Mouse (Mus musculus) spleen, adult 2 months (tissue): Measurements from ENCODE around the gene Ovol1. TPM values are rescaled to one million over a fixed set of nuclear protein-coding genes. Genes with fewer than 3 reads are reported as not detected.

Source experiments
- DNase-seq, 2 experiments: peaks; one replicate each; pipeline versions ENCODE4 v3.0.0 to v3.0.0-alpha.2; 2012 to 2021; ENCODE audit warnings: low spot score in 2 of 2, low read depth in 1 of 2
- H3K27ac ChIP-seq: fragments of 200-500 bp; 2 replicates; pipeline ENCODE4 v1.5.1; 2012; ENCODE audit warnings: low read length, inconsistent platforms; ENCODE audit not compliant: insufficient read depth
- H3K27me3 ChIP-seq: fragments of 200-500 bp; 2 replicates; pipeline ENCODE4 v1.6.1; 2012; ENCODE audit warnings: mild to moderate bottlenecking, moderate library complexity, low read length, inconsistent platforms; ENCODE audit not compliant: control insufficient read depth, insufficient read depth
- H3K36me3 ChIP-seq: fragments of 200-500 bp; 2 replicates; pipeline ENCODE4 v1.6.1; 2012; ENCODE audit warnings: mild to moderate bottlenecking, low read length, inconsistent platforms; ENCODE audit not compliant: control insufficient read depth, insufficient read depth
- H3K4me1 ChIP-seq: fragments of 200-500 bp; 2 replicates; pipeline ENCODE4 v1.6.1; 2011; ENCODE audit warnings: inconsistent platforms; ENCODE audit not compliant: control insufficient read depth, insufficient read depth, insufficient read length
- H3K4me3 ChIP-seq: fragments of 200-500 bp; 2 replicates; pipeline ENCODE4 v1.5.1; 2011; ENCODE audit warnings: mild to moderate bottlenecking, inconsistent platforms; ENCODE audit not compliant: insufficient read depth, insufficient read length; ENCODE audit errors: extremely low read depth
- CTCF ChIP-seq: fragments of 200-500 bp; IDR thresholded peaks from 2 replicates; pipeline ENCODE4 v1.5.1; 2011; ENCODE audit warnings: mild to moderate bottlenecking, inconsistent platforms; ENCODE audit not compliant: insufficient read depth, insufficient read length, insufficient replicate concordance; ENCODE audit errors: extremely low read depth
- POLR2A ChIP-seq: fragments of 200-500 bp; IDR thresholded peaks from 2 replicates; pipeline ENCODE4 v1.6.1; 2011; ENCODE audit warnings: low read depth, low read length, inconsistent platforms
- WGBS: fragments of 180-500 bp; shearing (Covaris S2); methylation state at CpG from one replicate; pipeline ENCODE4 v1.1.7; 2018; 5-methylcytosine and 5-hydroxymethylcytosine counted together
- polyA plus RNA-seq: library from polyadenylated mRNA; depleted of rRNA; stranded (reverse); fragments of >200 nt; gene quantifications from 2 replicates; pipeline ENCODE4 v1.2.3, GENCODE M21; 2012; rRNA removed

The Ovol1 gene
- polyA plus RNA-seq, 1 experiment = 0.05 TPM

GRCm38 (mm10) chr19:5512091-5513004 is 48.1 kb downstream of the Ovol1 start:
- H3K27ac ChIP-seq = peak overlapping the region; percentile 65
- WGBS = 5% methylated on average over 12 of the region's 12 CpGs
- no peaks in the 10 kb centered on the region for H3K36me3 ChIP-seq
- no peaks in the 10 kb centered on the region for H3K27me3 ChIP-seq
- peak overlapping the region; percentile 34 for H3K4me3 ChIP-seq
- TF ChIP-seq CTCF (no peak), POLR2A (no peak)
- peak; percentile 39 to 51 for DNase-seq
- H3K4me1 ChIP-seq = peaks cover 7% of the 10 kb centered on the region; the same call in 1 of the 2 replicates

- WGBS = 15% methylated on average over 15 of the region's 15 CpGs
- H3K4me3 ChIP-seq = peak overlapping the region; percentile 65
- DNase-seq = no peak
- H3K27ac ChIP-seq = peak overlapping the region; percentile 50
- no peak for TF ChIP-seq CTCF
- TF ChIP-seq POLR2A = no peak
- H3K36me3 ChIP-seq = no peaks in the 10 kb centered on the region
- H3K27me3 ChIP-seq = no peaks in the 10 kb centered on the region
- peaks cover 7% of the 10 kb centered on the region; the same call in 1 of the 2 replicates for H3K4me1 ChIP-seq
Observed at GRCm38 (mm10) chr19:5511074-5511632, 49.3 kb downstream of the Ovol1 start.

GRCm38 (mm10) chr19:5510031-5511026 is 50.1 kb downstream of the Ovol1 start, which contains the start of gene Snx32:
Gene Snx32, minus strand, starts transcription at chr19:5510538.
- Histone ChIP-seq H3K27me3 (no peaks in the 10 kb centered on the region), H3K4me1 (peaks cover 7% of the 10 kb centered on the region; the same call in 1 of the 2 replicates), H3K36me3 (no peaks in the 10 kb centered on the region), H3K4me3 (peak within 1 kb of the TSS; percentile 65), H3K27ac (peak within 1 kb of the TSS; percentile 50)
- WGBS = 3% methylated on average over 47 of the region's 47 CpGs
- peak; percentile 98 for DNase-seq
- TF ChIP-seq CTCF (no peak), POLR2A (peak; percentile 11; the same call in 1 of the 2 replicates)

- H3K4me3 ChIP-seq = no peak within 1 kb of the TSS
- 92% methylated on average over 17 of the region's 17 CpGs for WGBS
Observed at GRCm38 (mm10) chr19:5503687-5504086, 56.8 kb downstream of the Ovol1 start, which contains the start of gene 1700020D05Rik. Gene 1700020D05Rik, minus strand, starts transcription at chr19:5503787.

GRCm38 (mm10) chr19:5500330-5500875 is 60.0 kb downstream of the Ovol1 start:
- Histone ChIP-seq H3K36me3 (peaks cover 22% of the 10 kb centered on the region), H3K27me3 (no peaks in the 10 kb centered on the region), H3K4me1 (no peaks in the 10 kb centered on the region), H3K27ac (no peak overlapping the region), H3K4me3 (no peak overlapping the region)
- DNase-seq = no peak
- no peak for TF ChIP-seq CTCF
- no peak for TF ChIP-seq POLR2A
- WGBS = 84% methylated on average over 2 of the region's 2 CpGs

More at GRCm38 (mm10) chr19:5503687-5504086, 56.8 kb downstream of the Ovol1 start, which contains the start of gene 1700020D05Rik:
- TF ChIP-seq POLR2A = no peak
- TF ChIP-seq CTCF = no peak
- H3K4me1 ChIP-seq = no peaks in the 10 kb centered on the region
- DNase-seq = no peak
- H3K36me3 ChIP-seq = no peaks in the 10 kb centered on the region; the same call in 1 of the 2 replicates
- no peak within 1 kb of the TSS for H3K27ac ChIP-seq
- no peaks in the 10 kb centered on the region for H3K27me3 ChIP-seq

Other genes with a start within 250 kb of the Ovol1 start
- gene Catsper1, start 224.9 kb downstream of the Ovol1 start, polyA plus RNA-seq = not detected in 2 replicates
- gene Cst6, start 211.1 kb downstream of the Ovol1 start, polyA plus RNA-seq = 0.32 and 0.82 TPM in 2 replicates
- 17.4 and 20.0 TPM in 2 replicates for gene Eif1ad, start 193.9 kb downstream of the Ovol1 start, polyA plus RNA-seq
- 72.0 and 79.8 TPM in 2 replicates for gene Banf1, start 193.5 kb downstream of the Ovol1 start, polyA plus RNA-seq
- 19.2 and 27.3 TPM in 2 replicates for gene Sart1, start 171.9 kb downstream of the Ovol1 start, polyA plus RNA-seq
- 1.9 and 2.3 TPM in 2 replicates for gene Tsga10ip, start 158.1 kb downstream of the Ovol1 start, polyA plus RNA-seq
- 59.6 and 75.8 TPM in 2 replicates for gene Drap1, start 135.7 kb downstream of the Ovol1 start, polyA plus RNA-seq
- gene AI837181, start 135.5 kb downstream of the Ovol1 start, polyA plus RNA-seq = 76.4 and 95.8 TPM in 2 replicates
- 0.04 and 0.40 TPM in 2 replicates for gene Fosl1, start 113.1 kb downstream of the Ovol1 start, polyA plus RNA-seq
- 5.3 and 6.8 TPM in 2 replicates for gene Ccdc85b, start 102.8 kb downstream of the Ovol1 start, polyA plus RNA-seq
- 80.4 and 131 TPM in 2 replicates for gene Fibp, start 100.0 kb downstream of the Ovol1 start, polyA plus RNA-seq
- 27.6 and 34.3 TPM in 2 replicates for gene Ctsw, start 92.1 kb downstream of the Ovol1 start, polyA plus RNA-seq
- gene Efemp2, start 86.7 kb downstream of the Ovol1 start, polyA plus RNA-seq = 21.7 and 29.4 TPM in 2 replicates
- 41.5 and 53.9 TPM in 2 replicates for gene Mus81, start 72.2 kb downstream of the Ovol1 start, polyA plus RNA-seq
- 427 and 734 TPM in 2 replicates for gene Cfl1, start 70.2 kb downstream of the Ovol1 start, polyA plus RNA-seq
- gene 1700020D05Rik, start 56.9 kb downstream of the Ovol1 start, polyA plus RNA-seq = 0.77 and 1.5 TPM in 2 replicates
- 10.8 and 12.2 TPM in 2 replicates for gene Snx32, start 50.1 kb downstream of the Ovol1 start, polyA plus RNA-seq
- gene Ap5b1, start 7.4 kb upstream of the Ovol1 start, polyA plus RNA-seq = 18.6 and 25.0 TPM in 2 replicates
- gene Rnaseh2c, start 41.2 kb upstream of the Ovol1 start, polyA plus RNA-seq = 47.8 and 74.6 TPM in 2 replicates
- gene Kat5, start 49.6 kb upstream of the Ovol1 start, polyA plus RNA-seq = 37.3 and 46.1 TPM in 2 replicates
- gene Rela, start 76.8 kb upstream of the Ovol1 start, polyA plus RNA-seq = 87.1 and 110 TPM in 2 replicates
- 417 and 497 TPM in 2 replicates for gene Sipa1, start 103.1 kb upstream of the Ovol1 start, polyA plus RNA-seq
- gene Map3k11, start 128.1 kb upstream of the Ovol1 start, polyA plus RNA-seq = 73.4 and 88.7 TPM in 2 replicates
- gene Pcnx3, start 128.3 kb upstream of the Ovol1 start, polyA plus RNA-seq = 195 and 236 TPM in 2 replicates
- gene Kcnk7, start 143.7 kb upstream of the Ovol1 start, polyA plus RNA-seq = 0.19 and 0.39 TPM in 2 replicates
- gene Ehbp1l1, start 165.7 kb upstream of the Ovol1 start, polyA plus RNA-seq = 94.6 and 101 TPM in 2 replicates
- gene Fam89b, start 169.0 kb upstream of the Ovol1 start, polyA plus RNA-seq = 124 and 173 TPM in 2 replicates
- gene Ltbp3, start 180.3 kb upstream of the Ovol1 start, polyA plus RNA-seq = 22.5 and 25.8 TPM in 2 replicates
- gene Scyl1, start 210.8 kb upstream of the Ovol1 start, polyA plus RNA-seq = 65.4 and 68.0 TPM in 2 replicates